Mouse (Mus musculus): ENCODE data around the gene Spns2.
A peak's percentile ranks its signal among the peaks of the same experiment; 100 is the strongest.
"Not testable (repeated sequence)": the region's sequence is repeated elsewhere in the genome, so short reads cannot be mapped to it uniquely, and the experiment has no call there.

Spns2 gene

GRCm38 (mm10) chr11:72434963-72435693 is 54.6 kb downstream of the Spns2 start, which contains the start of gene Ggt6:
Gene Ggt6 (plus strand): TSS chr11:72435526.
- no peak for DNase-seq

- not testable (repeated sequence) for DNase-seq
Measured at GRCm38 (mm10) chr11:72430311-72431068, 59.2 kb downstream of the Spns2 start.

GRCm38 (mm10) chr11:72429288-72429690 is 60.4 kb downstream of the Spns2 start:
- DNase-seq = peak; percentile 63 to 69

GRCm38 (mm10) chr11:72428694-72429093 is 61.0 kb downstream of the Spns2 start:
- peak; percentile 75 for DNase-seq

GRCm38 (mm10) chr11:72426884-72427283 is 62.8 kb downstream of the Spns2 start:
- no peak for DNase-seq

- no peak for DNase-seq
Measured at GRCm38 (mm10) chr11:72425201-72425600, 64.5 kb downstream of the Spns2 start.

GRCm38 (mm10) chr11:72423686-72424085 is 66.0 kb downstream of the Spns2 start:
- DNase-seq = no peak

- DNase-seq = no peak
Measured at GRCm38 (mm10) chr11:72421518-72422278, 68.0 kb downstream of the Spns2 start.

- no peak for DNase-seq
Measured at GRCm38 (mm10) chr11:72420460-72421122, 69.1 kb downstream of the Spns2 start.

GRCm38 (mm10) chr11:72419006-72419405 is 70.7 kb downstream of the Spns2 start:
- DNase-seq = no peak

GRCm38 (mm10) chr11:72418227-72418626 is 71.5 kb downstream of the Spns2 start:
- no peak for DNase-seq

GRCm38 (mm10) chr11:72417376-72417775 is 72.3 kb downstream of the Spns2 start:
- no peak for DNase-seq

- DNase-seq = no peak
Measured at GRCm38 (mm10) chr11:72416666-72417065, 73.0 kb downstream of the Spns2 start.

- DNase-seq = no peak
Measured at GRCm38 (mm10) chr11:72415155-72415554, 74.5 kb downstream of the Spns2 start.

- DNase-seq = no peak
Measured at GRCm38 (mm10) chr11:72413601-72414190, 76.0 kb downstream of the Spns2 start.

GRCm38 (mm10) chr11:72413016-72413415 is 76.7 kb downstream of the Spns2 start:
- no peak for DNase-seq

- DNase-seq = no peak
Measured at GRCm38 (mm10) chr11:72411945-72412344, 77.8 kb downstream of the Spns2 start.

- DNase-seq = peak; percentile 43 to 52
Measured at GRCm38 (mm10) chr11:72411093-72411921, 78.4 kb downstream of the Spns2 start, which contains the start of gene Smtnl2. Gene Smtnl2 (minus strand): TSS chr11:72411713.

- no peak for DNase-seq
Measured at GRCm38 (mm10) chr11:72410521-72411092, 79.1 kb downstream of the Spns2 start.

GRCm38 (mm10) chr11:72409649-72410385 is 79.9 kb downstream of the Spns2 start:
- no peak for DNase-seq
